Mouse (Mus musculus) ES-E14 (cell line): ENCODE results near the gene Cntnap2.

Experiments used
- CHD2 ChIP-seq: IDR thresholded peaks from 2 replicates; pipeline ENCODE4 v1.6.1; 2014; ENCODE audit warnings: mild to moderate bottlenecking, low read depth, low read length, inconsistent platforms
- HCFC1 ChIP-seq: IDR thresholded peaks from 2 replicates; pipeline ENCODE4 v1.6.1; 2012; ENCODE audit warnings: low read length, inconsistent platforms, borderline replicate concordance; ENCODE audit not compliant: insufficient read depth
- MAFK ChIP-seq: IDR thresholded peaks from 2 replicates; pipeline ENCODE4 v1.6.1; 2014; ENCODE audit warnings: mild to moderate bottlenecking, low read depth, low read length, inconsistent platforms; ENCODE audit not compliant: insufficient read depth
- ZC3H11A ChIP-seq: IDR thresholded peaks from 2 replicates; pipeline ENCODE4 v1.6.1; 2012; ENCODE audit warnings: low read depth, mild to moderate bottlenecking, inconsistent platforms, low read length, borderline replicate concordance
- ZNF384 ChIP-seq: IDR thresholded peaks from 2 replicates; pipeline ENCODE4 v1.6.1; 2012; ENCODE audit warnings: low read depth, low read length, inconsistent platforms

DNA sequence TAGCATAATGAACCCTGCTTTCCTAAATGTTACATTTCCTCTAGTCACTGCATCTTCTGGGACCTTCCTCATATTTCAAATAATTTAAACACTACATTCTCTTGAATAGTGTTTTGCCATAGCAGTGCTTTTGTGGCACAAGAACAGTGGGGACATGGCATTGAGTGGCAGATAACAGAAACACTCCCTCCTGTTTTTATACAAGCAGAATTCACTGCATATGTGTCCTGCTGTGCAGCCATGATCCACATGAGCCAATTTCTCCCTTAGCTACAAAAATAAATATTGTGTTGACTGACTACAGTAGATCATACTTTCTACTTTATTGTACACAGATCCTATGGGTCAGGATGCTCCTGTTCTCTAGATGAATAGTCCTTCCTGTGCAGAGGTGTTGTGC lies 1553.2 kb downstream of the Cntnap2 start:
- TF ChIP-seq ZNF384 (no peak), HCFC1 (no peak), CHD2 (no peak), MAFK (no peak), ZC3H11A (no peak)
